Mouse (Mus musculus): ENCODE data around the gene Zfp772. TPM values are rescaled to one million over a fixed set of nuclear protein-coding genes. Genes with fewer than 3 reads are reported as not detected.

Zfp772 gene
- polyA plus RNA-seq, 1 experiment from 2014 or later = 10.8 TPM

Other genes starting within 250 kb of the Zfp772 start
- gene Aurkc, start 214.7 kb downstream of the Zfp772 start, polyA plus RNA-seq (2014; fragmentation: Nextera tagmentation; extraction: Ambion mirVana) = not detected in 2 replicates
- 16.3 and 17.5 TPM in 2 replicates for gene Zfp954, start 88.5 kb downstream of the Zfp772 start, polyA plus RNA-seq (2014; fragmentation: Nextera tagmentation; extraction: Ambion mirVana)
- gene Zfp773, start 73.2 kb downstream of the Zfp772 start, polyA plus RNA-seq (2014; fragmentation: Nextera tagmentation; extraction: Ambion mirVana) = 4.4 and 4.7 TPM in 2 replicates
- 3.0 and 4.5 TPM in 2 replicates for gene Zfp418, start 38.7 kb downstream of the Zfp772 start, polyA plus RNA-seq (2014; fragmentation: Nextera tagmentation; extraction: Ambion mirVana)
- gene Vmn2r29, start 37.3 kb upstream of the Zfp772 start, polyA plus RNA-seq (2014; fragmentation: Nextera tagmentation; extraction: Ambion mirVana) = 0.27 and 0.45 TPM in 2 replicates
- 2.5 and 3.0 TPM in 2 replicates for gene Gm45844, start 68.3 kb upstream of the Zfp772 start, polyA plus RNA-seq (2014; fragmentation: Nextera tagmentation; extraction: Ambion mirVana)
- 36.5 and 41.4 TPM in 2 replicates for gene Clcn4, start 90.9 kb upstream of the Zfp772 start, polyA plus RNA-seq (2014; fragmentation: Nextera tagmentation; extraction: Ambion mirVana)
- gene Vmn2r30, start 127.6 kb upstream of the Zfp772 start, polyA plus RNA-seq (2014; fragmentation: Nextera tagmentation; extraction: Ambion mirVana) = not detected in 2 replicates
- gene Gm45783, start 164.6 kb upstream of the Zfp772 start, polyA plus RNA-seq (2014; fragmentation: Nextera tagmentation; extraction: Ambion mirVana) = not detected in 2 replicates
- not detected in 2 replicates for gene Vmn2r31, start 189.7 kb upstream of the Zfp772 start, polyA plus RNA-seq (2014; fragmentation: Nextera tagmentation; extraction: Ambion mirVana)